Comparison of ENCODE assay signal across 8 mouse cellular contexts in genomic region chr4:127419062-127419785, GRCm38 (mm10).
DNase-seq lines count a peak whose midpoint lies in the region; ATAC-seq lines count a peak whose summit lies in the region.

No protein-coding gene starts in this region.

- no peak overlapping the region for H3K4me2 ChIP-seq in forebrain, embryonic 11.5 days (ENCODE audit: low read depth, low read length, severe bottlenecking)
- no peak overlapping the region for H3K4me2 ChIP-seq in embryonic facial prominence, embryonic 11.5 days (ENCODE audit: low read depth, low read length)
- peak overlapping the region; percentile 25 for H3K4me2 ChIP-seq in hindbrain, embryonic 16.5 days (ENCODE audit: low read length)
- H3K4me2 ChIP-seq in midbrain, embryonic 16.5 days (ENCODE audit: low read length): peak overlapping the region; percentile 5; the same call in 1 of the 2 replicates

- no peaks in the 10 kb centered on the region for H3K9me3 ChIP-seq in forebrain, embryonic 10.5 days
- H3K9me3 ChIP-seq in forebrain, embryonic 11.5 days (ENCODE audit: control insufficient read depth, low read length): no peaks in the 10 kb centered on the region
- no peaks in the 10 kb centered on the region for H3K9me3 ChIP-seq in embryonic facial prominence, embryonic 11.5 days (replicated peaks; ENCODE audit: control insufficient read depth, low read length)
- no peaks in the 10 kb centered on the region for H3K9me3 ChIP-seq in hindbrain, embryonic 16.5 days (ENCODE audit: control insufficient read depth, low read length)
- no peaks in the 10 kb centered on the region for H3K9me3 ChIP-seq in midbrain, embryonic 16.5 days (replicated peaks; ENCODE audit: control insufficient read depth, low read length, poor library complexity, severe bottlenecking)

- H3K4me3 ChIP-seq in forebrain, embryonic 10.5 days: no peak overlapping the region
- no peak overlapping the region for H3K4me3 ChIP-seq in forebrain, embryonic 11.5 days (ENCODE audit: low read depth, low read length)
- no peak overlapping the region for H3K4me3 ChIP-seq in embryonic facial prominence, embryonic 11.5 days (ENCODE audit: low read depth, low read length)
- no peak overlapping the region for H3K4me3 ChIP-seq in hindbrain, embryonic 16.5 days (ENCODE audit: low read length)
- H3K4me3 ChIP-seq in midbrain, embryonic 16.5 days (ENCODE audit: low read depth, low read length): no peak overlapping the region

- peaks cover 32% of the 10 kb centered on the region for H3K4me1 ChIP-seq in forebrain, embryonic 10.5 days
- H3K4me1 ChIP-seq in forebrain, embryonic 11.5 days (replicated peaks; ENCODE audit: control insufficient read depth, insufficient read depth, low read length): no peaks in the 10 kb centered on the region
- peaks cover 3% of the 10 kb centered on the region; the same call in 1 of the 2 replicates for H3K4me1 ChIP-seq in embryonic facial prominence, embryonic 11.5 days (ENCODE audit: control insufficient read depth, insufficient read depth, low read length)
- H3K4me1 ChIP-seq in hindbrain, embryonic 16.5 days (ENCODE audit: control insufficient read depth, insufficient read depth, low read depth, low read length): peaks cover 25% of the 10 kb centered on the region
- peaks cover 23% of the 10 kb centered on the region for H3K4me1 ChIP-seq in midbrain, embryonic 16.5 days (ENCODE audit: control insufficient read depth, insufficient read depth, low read length)

- H3K36me3 ChIP-seq in forebrain, embryonic 10.5 days (replicated peaks): no peaks in the 10 kb centered on the region
- no peaks in the 10 kb centered on the region for H3K36me3 ChIP-seq in forebrain, embryonic 11.5 days (ENCODE audit: control insufficient read depth, insufficient read depth, low read length)
- H3K36me3 ChIP-seq in embryonic facial prominence, embryonic 11.5 days (replicated peaks; ENCODE audit: control insufficient read depth, insufficient read depth, low read depth, low read length): no peaks in the 10 kb centered on the region
- H3K36me3 ChIP-seq in hindbrain, embryonic 16.5 days (ENCODE audit: control insufficient read depth, insufficient read depth, low read length): no peaks in the 10 kb centered on the region
- no peaks in the 10 kb centered on the region for H3K36me3 ChIP-seq in midbrain, embryonic 16.5 days (ENCODE audit: control insufficient read depth, insufficient read depth, low read length)

- no peak for ATAC-seq in forebrain, embryonic 11.5 days (replicated peaks; ENCODE audit: low FRiP score)
- peak; percentile 58; the same call in 1 of the 2 replicates for ATAC-seq in embryonic facial prominence, embryonic 11.5 days (replicated peaks; ENCODE audit: insufficient number of reproducible peaks, low FRiP score, low TSS enrichment, low read depth)
- peak; percentile 86 for ATAC-seq in hindbrain, embryonic 16.5 days
- ATAC-seq in midbrain, embryonic 16.5 days: peak; percentile 74
- no peak for ATAC-seq in megakaryocyte, adult 5-6 weeks (ENCODE audit: poor library complexity, severe bottlenecking)

- WGBS in forebrain, embryonic 10.5 days: 47% methylated on average over 22 of the region's 22 CpGs
- WGBS in forebrain, embryonic 11.5 days: 44% methylated on average over 22 of the region's 22 CpGs
- WGBS in embryonic facial prominence, embryonic 11.5 days: 46% methylated on average over 22 of the region's 22 CpGs
- WGBS in hindbrain, embryonic 16.5 days: 10% methylated on average over 22 of the region's 22 CpGs
- 18% methylated on average over 22 of the region's 22 CpGs for WGBS in midbrain, embryonic 16.5 days

- H3K27me3 ChIP-seq in forebrain, embryonic 10.5 days (ENCODE audit: poor library complexity, severe bottlenecking): peaks cover 10% of the 10 kb centered on the region
- H3K27me3 ChIP-seq in forebrain, embryonic 11.5 days (ENCODE audit: control insufficient read depth, insufficient read depth, low read length): no peaks in the 10 kb centered on the region
- H3K27me3 ChIP-seq in embryonic facial prominence, embryonic 11.5 days (ENCODE audit: control insufficient read depth, insufficient read depth, low read length): no peaks in the 10 kb centered on the region
- no peaks in the 10 kb centered on the region; the same call in 1 of the 2 replicates for H3K27me3 ChIP-seq in hindbrain, embryonic 16.5 days (replicated peaks; ENCODE audit: control insufficient read depth, insufficient read depth, low read length)
- H3K27me3 ChIP-seq in midbrain, embryonic 16.5 days (ENCODE audit: control insufficient read depth, insufficient read depth, low read depth, low read length): no peaks in the 10 kb centered on the region

- 0 out of 2 replicates have a peak overlapping the region, but pooled peaks have one; percentile 44 for H3K27ac ChIP-seq in forebrain, embryonic 10.5 days
- no peak overlapping the region for H3K27ac ChIP-seq in forebrain, embryonic 11.5 days (ENCODE audit: low read depth, low read length)
- no peak overlapping the region for H3K27ac ChIP-seq in embryonic facial prominence, embryonic 11.5 days (replicated peaks; ENCODE audit: low read depth, low read length)
- H3K27ac ChIP-seq in hindbrain, embryonic 16.5 days (ENCODE audit: low read depth, low read length): peak overlapping the region; percentile 74
- peak overlapping the region; percentile 75 for H3K27ac ChIP-seq in midbrain, embryonic 16.5 days (ENCODE audit: low read length)

- H3K9ac ChIP-seq in forebrain, embryonic 11.5 days (ENCODE audit: low read length): no peak overlapping the region
- no peak overlapping the region for H3K9ac ChIP-seq in embryonic facial prominence, embryonic 11.5 days (replicated peaks; ENCODE audit: low read length)
- peak overlapping the region; percentile 46 for H3K9ac ChIP-seq in hindbrain, embryonic 16.5 days (ENCODE audit: low read depth, low read length)
- no peak overlapping the region for H3K9ac ChIP-seq in midbrain, embryonic 16.5 days (ENCODE audit: low read depth, low read length)

- DNase-seq in forebrain, embryonic 10.5 days (ENCODE audit: extremely low spot score, low spot score): no peak
- DNase-seq in forebrain, embryonic 11.5 days (ENCODE audit: low spot score): no peak
- peak; percentile 14 for DNase-seq in adipocyte (ENCODE audit: low spot score)
- DNase-seq in embryonic facial prominence, embryonic 11.5 days (ENCODE audit: low spot score): peak; percentile 6
- DNase-seq in yolk sac, embryonic 10.5 days (ENCODE audit: low spot score): no peak

Comparison
In these comparisons a context has a peak if more than half of its experiments do, and no peak if none do; other contexts are left out.
1. H3K27ac ChIP-seq: peak in forebrain, embryonic 10.5 days (single experiment), hindbrain, embryonic 16.5 days (single experiment) and midbrain, embryonic 16.5 days (single experiment); none in forebrain, embryonic 11.5 days (single experiment) and embryonic facial prominence, embryonic 11.5 days (single experiment).
2. DNase-seq: peak in adipocyte (single experiment) and embryonic facial prominence, embryonic 11.5 days (single experiment); none in forebrain, embryonic 10.5 days (single experiment), forebrain, embryonic 11.5 days (single experiment) and yolk sac, embryonic 10.5 days (single experiment).
3. ATAC-seq: peak in embryonic facial prominence, embryonic 11.5 days (single experiment), hindbrain, embryonic 16.5 days (single experiment) and midbrain, embryonic 16.5 days (single experiment); none in forebrain, embryonic 11.5 days (single experiment) and megakaryocyte, adult 5-6 weeks (single experiment).
4. H3K4me2 ChIP-seq: peak in hindbrain, embryonic 16.5 days (single experiment) and midbrain, embryonic 16.5 days (single experiment); none in forebrain, embryonic 11.5 days (single experiment) and embryonic facial prominence, embryonic 11.5 days (single experiment).